Mouse (Mus musculus): ENCODE results near the gene Cfap45.

The Cfap45 gene

DNA sequence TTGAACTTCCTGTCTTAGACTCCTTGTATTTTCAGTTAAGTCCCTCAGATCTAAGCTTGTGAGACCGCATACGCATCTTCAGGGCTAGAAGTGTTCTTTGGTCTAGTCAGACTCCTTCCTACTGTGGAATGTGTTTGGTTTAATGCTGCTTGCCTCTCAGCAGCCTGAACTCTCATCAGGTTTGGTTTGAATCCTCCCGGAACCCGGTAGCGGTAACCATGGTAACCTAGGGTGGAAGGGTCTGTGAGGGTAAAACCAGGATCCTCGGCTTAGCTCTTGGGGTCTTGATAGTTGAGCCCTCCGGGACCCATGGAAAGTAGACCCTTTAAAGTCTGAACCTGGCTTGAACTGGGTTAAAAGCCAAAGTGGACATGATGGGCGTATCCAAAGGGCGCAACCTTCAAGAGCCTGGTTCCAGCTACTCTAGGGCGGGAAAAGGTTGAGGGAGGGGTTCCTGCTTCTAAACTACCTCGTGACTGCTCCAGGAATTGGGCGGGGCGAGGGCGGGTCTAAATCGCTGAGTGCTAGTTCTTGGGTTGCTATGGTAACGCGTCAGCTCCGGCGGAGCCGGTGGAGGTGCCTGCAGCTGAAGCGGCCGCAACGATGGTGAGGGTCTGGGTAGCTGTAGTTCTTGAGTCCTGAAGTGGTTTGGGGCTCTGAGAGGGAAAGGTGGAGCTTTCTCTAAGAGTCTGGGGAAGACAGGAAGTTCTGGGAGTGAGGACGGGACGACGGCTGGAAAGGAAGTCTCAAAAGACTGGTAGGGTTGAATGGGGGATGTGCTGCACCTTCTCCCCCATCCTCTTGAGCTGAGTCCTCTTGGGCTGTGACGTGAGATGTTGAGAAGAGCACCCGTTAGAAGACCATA, at the start of gene Cfap45:
Cfap45 (plus strand) TSS at position 226 of the 865 bp plus-strand sequence.
- DNase-seq (ENCODE audit: low spot score) = no peak

DNA sequence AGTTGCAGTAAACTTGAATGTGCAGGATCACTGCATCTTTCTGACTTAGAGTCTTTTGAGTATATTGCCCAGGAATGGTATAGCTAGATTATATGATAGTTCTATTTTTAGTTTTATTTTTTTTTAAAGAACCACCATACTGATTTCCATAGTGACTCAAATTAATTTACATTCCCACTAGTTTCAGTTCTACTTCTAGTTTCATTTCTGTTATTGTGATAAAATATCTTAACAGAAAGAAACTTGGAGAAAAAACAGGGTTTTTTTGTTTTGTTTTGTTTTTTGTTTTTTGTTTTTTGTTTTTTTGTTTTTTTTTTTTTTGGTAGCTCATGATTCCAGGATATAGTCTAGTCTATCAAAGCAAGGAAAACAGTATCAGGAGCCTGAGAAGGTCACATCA, 47.7 kb upstream of the Cfap45 start:
- no peak for DNase-seq (ENCODE audit: low spot score)

DNA sequence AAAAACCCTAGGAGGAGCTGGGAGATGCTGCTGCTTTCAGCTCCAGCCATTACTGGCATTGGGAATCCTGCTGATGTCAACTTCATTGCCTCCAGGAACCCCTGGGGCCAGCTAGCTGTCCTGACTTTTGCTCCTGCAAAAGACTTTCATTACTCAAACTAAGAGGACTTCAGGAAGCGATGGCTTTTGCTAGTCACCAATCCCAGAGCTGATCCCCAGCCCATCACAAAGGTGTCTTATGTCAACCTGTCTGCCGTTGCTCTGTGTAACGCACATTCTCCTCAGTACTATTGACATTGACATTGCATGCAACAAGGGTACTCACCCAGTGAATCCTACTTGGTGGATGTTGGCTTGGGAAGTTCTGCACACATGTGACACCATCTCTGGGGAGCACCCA, 46.4 kb upstream of the Cfap45 start:
- DNase-seq (ENCODE audit: low spot score) = no peak

DNA sequence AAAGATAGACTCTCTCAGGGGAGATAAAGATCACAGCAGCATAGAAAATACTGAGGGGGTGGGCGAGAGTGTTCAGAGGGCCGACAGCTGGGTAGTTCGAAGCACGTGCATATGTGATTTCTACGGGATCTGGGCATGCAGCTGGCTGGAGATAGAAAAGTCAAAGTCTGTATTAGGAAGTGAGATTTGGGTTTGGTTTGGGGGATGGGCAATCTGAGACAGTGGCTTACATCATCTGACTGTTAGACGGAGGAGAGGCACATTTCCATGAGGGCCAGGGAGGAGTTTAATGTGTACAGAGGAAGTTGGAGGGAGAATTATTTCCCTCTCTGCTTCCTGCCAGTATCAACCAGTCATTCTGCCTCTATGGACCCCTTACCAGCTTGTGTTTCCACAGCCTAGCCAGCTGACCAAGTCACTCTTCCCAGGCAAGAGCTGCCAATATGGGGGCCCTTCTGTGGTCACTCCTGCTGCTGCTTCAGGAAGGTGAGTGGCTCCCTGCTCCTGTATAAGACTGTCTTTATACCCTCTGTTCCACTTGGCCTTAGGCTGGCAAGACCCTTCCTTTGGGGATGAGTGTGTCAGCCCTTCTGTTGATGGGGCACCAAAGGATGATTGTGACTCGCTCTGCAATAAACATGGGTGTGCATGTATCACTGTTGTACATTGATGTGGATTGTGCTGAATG, 45.4 kb upstream of the Cfap45 start, which contains the start of gene Slamf9:
Slamf9 (plus strand) TSS at position 305 of the 688 bp plus-strand sequence.
- no peak for DNase-seq (ENCODE audit: low spot score)

DNA sequence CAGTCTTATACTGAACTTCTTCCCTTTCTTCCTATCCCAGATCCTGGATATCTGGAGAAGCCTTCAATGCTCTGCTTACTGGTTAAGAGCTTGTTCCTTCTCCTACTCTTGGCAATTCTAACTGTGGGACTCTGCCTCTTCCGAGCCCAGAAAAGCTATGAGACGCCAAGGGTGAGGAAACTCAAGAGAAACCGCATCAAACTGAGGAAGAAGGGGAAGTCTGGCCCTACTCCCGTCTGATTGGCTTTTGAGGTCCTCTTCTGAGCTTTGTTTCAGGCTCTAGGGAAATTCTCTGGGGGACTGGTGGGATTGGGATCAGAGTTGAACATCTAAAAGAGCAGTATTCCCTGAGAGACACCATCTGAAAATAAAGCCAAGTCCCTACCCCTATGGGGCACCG, 42.6 kb upstream of the Cfap45 start:
- no peak for DNase-seq (ENCODE audit: low spot score)

DNA sequence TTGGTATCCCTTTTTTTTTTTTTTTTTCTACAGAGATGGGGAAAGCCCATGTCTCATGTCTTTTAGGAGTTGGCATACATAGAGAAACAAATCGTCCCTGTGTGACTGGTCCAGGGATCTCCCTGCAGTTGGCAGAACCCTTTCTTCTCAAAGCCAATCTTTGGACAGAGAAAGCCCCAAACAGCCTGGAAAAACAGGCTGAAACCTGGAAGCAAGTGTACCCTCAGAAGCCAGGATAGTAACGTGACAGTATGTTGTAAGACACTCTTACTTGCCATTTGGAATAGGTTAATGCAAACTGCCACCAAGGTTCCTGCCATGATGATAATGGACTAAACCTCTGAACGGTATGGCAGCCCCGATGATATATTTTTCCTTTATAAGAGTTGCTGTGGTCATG, 40.2 kb upstream of the Cfap45 start:
- DNase-seq (ENCODE audit: low spot score) = no peak

DNA sequence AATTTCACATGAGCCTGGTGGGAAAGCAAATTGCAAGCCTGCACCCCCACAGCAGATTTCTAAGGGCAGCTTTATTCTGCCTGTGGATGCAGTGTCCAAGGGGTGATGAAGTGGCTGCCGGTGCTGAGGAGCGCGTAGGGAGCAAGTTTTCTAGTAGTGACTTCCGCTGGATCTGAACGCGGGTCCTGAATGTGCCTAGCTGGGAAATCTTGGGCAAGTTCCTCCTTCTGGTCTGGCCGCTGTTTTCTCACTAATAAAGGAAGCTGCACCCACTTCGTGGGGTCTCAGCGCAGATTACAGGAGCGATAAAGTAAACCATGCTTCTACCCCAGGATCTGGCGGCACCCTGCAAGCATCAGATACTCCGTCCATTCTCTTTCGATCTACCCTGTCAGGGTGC, 39.5 kb upstream of the Cfap45 start:
- no peak for DNase-seq (ENCODE audit: low spot score)

DNA sequence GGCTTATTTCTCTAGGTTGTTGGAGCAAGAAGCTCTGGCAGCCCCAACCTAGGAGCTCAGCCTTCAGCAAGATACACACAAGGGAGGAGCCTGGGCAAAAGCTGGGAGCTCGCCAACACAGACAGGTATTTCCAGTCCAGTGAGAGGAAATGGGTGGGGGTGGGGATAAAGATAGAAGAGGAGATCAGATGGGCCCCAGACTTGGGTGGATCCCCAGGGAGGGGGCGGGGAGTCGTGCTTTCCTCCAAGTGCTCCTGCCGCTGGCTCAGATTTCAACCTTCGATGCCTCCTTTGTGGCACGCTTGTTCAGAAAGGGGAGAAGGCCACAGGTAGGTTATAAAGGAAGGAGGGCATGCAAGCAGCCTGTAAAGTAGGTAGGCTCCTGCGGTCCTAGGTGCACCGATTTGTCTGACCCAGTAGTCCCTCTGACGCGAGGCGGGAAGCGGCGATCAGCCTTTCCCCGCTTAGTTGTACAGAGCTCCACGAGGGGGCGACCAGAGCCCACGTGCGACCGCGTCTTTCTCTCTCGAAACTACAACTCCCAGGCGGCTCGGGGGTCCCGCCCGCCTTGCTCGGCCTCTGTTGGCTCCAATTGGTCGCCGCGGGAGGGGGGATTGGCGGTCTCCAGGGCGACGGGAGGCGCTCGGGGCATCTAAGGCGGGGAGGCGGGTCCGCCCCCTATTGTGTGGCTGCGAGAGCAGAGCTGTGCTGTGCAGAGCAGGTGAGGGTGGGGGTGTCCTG, 38.9 kb upstream of the Cfap45 start, which contains the start of gene Igsf9:
Igsf9 (plus strand) TSS at position 249 of the 741 bp plus-strand sequence.
- no peak for DNase-seq (ENCODE audit: low spot score)

DNA sequence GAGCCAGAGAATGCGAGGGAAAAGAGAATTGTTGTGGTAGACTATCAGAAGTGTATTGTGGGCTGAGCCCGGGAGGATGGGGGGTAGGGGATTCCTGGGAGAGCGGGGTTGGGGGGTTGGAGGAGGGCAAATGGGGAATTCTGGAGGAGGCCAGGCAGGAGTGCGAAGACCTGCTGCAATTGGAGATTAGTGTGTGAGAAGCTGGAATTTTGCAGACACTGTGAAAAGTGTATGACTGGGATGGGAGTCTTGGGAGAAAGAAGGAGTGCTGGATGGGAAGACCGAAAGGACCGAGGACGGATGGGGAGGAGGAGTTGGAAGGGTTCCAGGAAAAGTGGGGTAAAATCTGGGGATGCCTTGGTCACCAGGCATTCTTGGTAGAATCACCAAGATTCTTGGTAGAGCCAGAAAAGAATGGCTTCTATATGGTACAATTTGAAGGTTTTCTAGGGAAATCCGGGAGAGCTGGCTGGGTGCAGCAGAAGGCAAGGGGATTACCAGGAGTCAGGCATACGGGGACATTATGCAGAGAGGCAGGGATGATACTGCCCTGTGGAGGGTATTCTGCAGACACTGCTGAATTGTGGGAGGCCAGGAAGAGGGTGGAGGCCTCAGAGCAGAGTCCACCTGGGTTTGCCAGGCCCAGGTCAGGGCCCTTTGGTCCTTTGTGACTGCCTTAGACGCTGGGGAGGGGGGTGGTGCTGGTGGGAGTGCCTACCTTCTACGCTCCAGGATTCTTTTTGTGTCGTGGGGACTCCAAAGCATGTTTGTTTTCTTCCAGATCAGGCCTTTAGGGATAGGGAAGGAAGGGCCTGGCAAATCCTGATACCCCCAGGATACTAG, 37.9 kb upstream of the Cfap45 start:
- no peak for DNase-seq (ENCODE audit: low spot score)

DNA sequence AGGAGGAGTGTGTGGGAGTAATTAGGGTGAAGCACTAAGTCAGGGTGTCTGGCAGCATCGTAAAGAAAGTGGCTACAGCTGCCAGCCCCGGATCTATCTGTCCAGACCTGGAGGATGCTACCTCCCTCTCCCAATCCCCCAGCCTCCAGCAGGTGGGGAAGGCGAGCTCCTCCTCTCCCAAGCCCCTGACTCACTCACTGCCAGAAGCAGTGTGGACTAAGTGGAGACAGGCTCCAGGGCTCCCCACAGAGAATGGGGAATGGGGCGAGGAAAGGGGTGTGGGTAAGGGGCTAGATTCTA, 37.3 kb upstream of the Cfap45 start:
- DNase-seq (ENCODE audit: low spot score) = no peak

DNA sequence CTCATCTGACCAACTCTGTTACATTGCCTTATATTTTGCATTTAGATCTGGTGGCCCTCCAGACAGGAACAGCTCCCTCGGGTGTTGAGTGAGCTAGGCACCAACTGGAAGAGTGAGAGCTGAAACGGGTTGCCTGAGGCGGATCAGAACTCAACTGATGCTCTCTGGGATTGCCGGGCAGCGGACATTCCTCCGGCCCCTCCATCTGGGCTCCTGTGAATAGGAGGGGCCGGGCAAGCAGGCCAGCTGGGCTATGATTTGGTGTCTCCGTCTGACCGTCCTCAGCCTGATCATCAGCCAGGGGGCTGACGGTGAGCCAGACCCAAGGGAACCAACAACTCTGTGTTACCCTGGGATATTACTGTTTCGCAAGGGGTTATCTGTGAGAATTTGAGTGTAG, 36.4 kb upstream of the Cfap45 start:
- no peak for DNase-seq (ENCODE audit: low spot score)

DNA sequence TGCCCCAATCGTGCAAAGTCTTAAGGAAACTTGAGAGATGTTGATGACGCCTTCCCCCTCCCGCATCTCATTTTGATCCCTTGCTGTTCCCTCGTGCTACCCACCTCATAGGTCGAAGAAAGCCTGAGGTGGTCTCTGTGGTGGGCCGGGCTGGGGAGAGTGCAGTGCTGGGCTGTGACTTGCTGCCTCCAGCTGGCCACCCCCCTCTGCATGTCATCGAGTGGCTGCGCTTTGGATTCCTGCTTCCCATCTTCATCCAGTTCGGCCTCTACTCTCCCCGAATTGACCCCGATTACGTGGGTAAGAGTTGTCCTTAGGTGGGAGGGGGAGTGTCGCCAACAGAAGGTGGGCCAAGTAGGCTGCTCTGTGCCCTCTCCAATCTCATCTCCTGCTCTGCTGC, 35.9 kb upstream of the Cfap45 start:
- no peak for DNase-seq (ENCODE audit: low spot score)

DNA sequence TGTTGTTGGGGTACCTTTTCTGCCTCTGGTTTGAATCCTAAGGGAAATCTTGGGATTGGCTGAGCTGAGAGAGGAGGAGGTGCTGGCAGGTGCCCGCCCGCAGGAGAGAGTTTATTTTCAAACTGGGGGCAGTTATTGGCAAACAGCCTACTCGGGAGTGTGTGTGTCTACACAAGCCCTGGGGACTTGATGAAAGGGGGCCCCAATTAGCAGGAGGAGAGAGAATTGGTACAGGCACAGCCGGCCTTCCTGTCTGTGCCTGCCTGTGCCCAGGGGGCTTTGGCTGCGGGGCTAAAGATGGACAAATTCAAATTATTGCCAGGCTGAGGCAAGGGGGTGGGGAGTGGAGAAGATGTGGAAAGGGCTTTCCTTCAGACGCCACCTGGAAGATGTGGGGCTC, 34.8 kb upstream of the Cfap45 start:
- no peak for DNase-seq (ENCODE audit: low spot score)

DNA sequence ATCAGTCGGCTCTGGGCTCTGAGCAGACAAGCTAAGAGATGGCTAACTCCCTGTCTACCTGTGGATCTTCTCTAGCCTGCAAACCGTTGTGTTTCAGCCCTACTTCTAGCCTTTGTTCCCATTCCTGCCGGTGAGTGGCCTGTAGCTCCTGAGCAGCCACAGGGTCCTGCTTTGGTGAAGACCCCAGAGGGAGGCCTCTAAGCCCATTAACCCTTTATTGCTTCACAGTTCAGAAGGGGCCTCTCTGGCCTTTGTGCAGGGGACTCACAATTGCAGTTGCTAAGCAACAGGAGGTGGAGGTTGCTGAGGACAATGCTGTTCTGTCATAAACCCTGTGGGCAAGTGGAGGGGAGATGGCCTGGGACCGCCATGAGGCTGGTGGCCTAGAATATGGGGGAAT, 34.4 kb upstream of the Cfap45 start:
- no peak for DNase-seq (ENCODE audit: low spot score)

DNA sequence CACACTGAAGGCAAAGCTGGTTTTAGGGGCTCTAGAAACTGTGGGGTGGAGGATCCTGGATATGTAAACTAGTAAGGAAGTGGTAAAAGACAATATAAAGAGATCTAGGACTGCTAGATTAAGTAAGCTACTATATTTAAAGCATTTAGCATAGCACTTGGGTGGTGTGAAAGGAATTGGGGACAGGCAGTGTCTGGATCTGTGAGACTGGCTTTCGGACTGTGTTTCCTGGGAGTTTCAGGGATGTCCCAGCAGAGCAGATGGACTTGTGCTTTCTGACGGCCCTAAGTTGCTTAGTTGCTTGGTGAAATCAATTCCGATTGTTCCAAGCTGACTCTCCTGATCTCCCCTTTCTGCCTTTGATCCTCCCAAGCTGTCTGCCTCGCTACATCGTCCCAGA, 34.0 kb upstream of the Cfap45 start:
- DNase-seq (ENCODE audit: low spot score) = no peak

DNA sequence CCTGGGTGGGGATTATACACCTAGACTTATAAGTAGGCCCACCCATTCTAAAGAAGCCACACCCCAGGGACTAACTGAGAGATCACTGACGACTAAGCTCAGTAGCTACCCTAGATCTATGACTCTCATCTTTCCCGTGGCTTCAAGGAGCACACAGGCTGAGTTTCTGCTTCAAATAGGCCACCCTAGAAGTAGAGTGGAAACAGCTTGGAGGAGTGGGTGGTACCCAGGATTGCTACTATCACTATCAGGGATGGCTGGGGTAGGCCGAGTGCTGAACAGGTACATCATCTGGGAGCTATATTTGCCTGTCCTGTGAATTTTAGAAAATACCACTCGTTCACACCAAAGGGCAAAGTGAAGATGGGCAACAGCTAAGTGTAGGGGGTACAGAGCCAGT, 32.7 kb upstream of the Cfap45 start:
- DNase-seq (ENCODE audit: low spot score) = no peak

DNA sequence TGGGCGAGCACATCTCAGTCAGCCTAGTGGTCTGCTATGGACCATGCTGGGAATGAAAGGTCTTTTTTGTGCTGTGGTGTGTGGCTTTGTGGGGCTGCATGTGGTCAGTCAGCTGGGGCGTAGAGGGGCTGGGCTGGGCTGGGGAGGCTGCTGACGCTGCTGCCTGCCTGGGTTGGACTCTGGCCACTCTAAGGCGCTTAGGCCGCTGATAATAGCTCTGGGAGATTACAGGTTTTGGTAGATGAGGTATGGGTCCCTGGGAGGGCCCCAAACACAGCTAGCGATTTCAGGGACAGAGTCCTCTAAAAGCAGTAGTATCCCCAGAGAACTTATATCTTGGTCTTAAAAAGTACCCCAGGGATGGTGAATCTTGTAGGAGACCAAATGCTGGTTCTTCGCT, 31.8 kb upstream of the Cfap45 start:
- DNase-seq (ENCODE audit: low spot score) = no peak

DNA sequence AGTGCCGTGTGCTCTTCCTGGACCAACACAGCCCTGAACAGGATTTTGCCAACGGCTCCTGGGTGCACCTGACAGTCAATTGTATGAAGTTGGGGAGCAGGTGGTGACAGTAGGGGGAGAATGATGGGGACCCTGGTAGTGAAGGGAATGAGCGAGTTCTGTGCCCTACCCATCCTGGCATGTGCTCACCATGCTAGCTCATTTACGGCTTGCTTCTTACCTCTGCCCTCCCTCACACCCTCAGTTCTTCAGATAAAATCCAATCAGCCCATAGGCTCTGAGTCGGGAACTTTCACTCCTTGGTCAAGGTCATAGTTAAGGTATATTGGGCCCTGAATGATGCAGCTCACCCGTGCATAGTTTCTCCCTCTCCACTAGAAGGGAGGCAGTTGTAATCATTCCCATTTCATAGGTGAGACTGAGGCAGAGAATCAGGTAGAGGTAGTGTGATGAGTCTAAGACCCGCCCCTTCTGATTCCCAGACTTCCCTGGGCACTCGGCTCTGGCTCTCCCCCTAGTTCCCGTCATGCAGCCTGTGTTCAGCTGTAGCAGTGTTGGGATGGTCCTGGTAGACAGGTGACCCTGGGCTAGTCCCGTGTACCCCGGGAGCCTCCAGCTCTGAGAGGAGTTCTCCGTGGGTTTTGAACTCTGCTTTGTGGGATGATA, 30.9 kb upstream of the Cfap45 start:
- DNase-seq (ENCODE audit: low spot score) = no peak

DNA sequence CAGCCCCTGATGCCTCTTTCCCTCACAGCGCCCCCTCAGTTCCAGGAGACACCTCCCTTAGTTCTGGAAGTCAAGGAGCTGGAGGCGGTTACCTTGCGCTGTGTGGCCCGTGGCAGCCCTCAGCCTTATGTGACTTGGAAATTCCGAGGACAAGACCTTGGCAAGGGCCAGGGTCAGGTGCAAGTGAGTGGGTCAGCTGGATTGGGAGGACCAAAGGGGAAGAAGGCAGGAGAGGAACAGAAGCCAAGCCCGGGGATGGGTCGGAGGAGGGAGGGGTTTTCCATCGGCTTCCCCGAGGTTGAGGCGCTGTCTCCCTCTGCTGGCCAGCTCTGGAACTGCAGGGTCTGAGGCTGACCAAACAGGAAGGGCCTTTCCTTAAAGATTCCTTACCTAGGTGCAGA, 30.3 kb upstream of the Cfap45 start:
- DNase-seq (ENCODE audit: low spot score) = no peak

DNA sequence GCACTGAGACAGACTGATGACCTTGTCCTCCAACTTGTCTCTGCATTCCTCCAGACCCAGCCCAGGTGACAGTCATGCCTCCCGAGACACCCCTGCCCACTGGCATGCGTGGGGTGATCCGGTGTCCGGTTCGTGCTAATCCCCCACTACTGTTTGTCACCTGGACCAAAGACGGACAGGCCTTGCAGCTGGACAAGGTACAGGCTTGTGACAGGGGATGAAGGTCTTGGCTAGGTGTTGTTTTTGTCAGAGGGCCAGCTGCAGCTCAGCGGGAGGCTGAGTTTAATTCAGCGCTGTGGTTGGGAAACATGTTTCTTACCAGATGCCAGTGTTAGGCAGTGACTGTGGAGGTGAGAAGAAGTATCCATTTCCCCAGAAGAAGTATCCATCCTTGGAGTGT, 28.6 kb upstream of the Cfap45 start:
- DNase-seq (ENCODE audit: low spot score) = no peak

DNA sequence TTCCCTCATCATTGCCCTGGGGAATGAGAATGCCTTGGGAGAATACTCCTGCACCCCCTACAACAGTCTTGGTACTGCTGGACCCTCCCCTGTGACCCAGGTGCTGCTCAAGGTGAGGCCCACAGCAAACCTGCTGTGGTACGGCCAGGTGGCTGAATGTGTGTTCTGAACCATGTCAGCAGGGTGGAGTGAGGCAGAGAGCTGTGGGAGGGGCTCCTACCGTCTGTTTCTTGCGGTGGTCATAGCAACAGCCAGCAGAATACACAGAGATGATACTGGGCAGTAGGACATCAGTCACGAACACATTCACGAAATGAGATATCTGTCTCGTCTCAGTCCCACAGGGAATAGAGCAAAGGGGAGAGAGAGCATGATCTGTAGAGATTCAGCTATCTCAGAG, 27.1 kb upstream of the Cfap45 start:
- DNase-seq (ENCODE audit: low spot score) = no peak

DNA sequence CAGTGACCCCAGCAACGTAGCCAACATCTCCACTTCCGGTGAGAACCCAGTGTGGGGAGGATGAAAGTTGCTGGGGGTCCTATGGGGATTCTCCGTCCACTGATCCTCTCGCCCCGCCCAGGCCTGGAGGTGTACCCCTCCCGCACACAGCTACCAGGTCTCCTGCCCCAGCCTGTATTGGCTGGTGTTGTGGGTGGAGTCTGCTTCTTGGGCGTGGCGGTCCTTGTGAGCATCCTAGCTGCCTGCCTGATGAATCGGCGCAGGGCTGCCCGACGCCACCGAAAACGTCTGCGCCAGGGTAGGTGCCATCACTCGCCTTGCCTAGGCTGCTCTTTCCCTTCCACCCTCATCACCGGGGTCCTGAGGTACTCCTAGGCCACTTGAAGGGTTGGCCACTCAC, 24.6 kb upstream of the Cfap45 start:
- DNase-seq (ENCODE audit: low spot score) = no peak
